Mouse (Mus musculus) CH12.LX (cell line): Measurements from ENCODE around the gene Eif4a3.

Experiments used
- CTCF ChIP-seq, 2 experiments: IDR thresholded peaks in 1 of 2; conservative IDR thresholded peaks in 1 of 2; 2 replicates each; pipeline ENCODE4 v1.5.1; 2011 to 2012; ENCODE audit warnings: low read depth in 2 of 2, low read length in 2 of 2, improper control_type of control experiment in 1 of 2, inconsistent platforms in 1 of 2, mild to moderate bottlenecking in 1 of 2, moderate library complexity in 1 of 2
- JUND ChIP-seq: conservative IDR thresholded peaks from 2 replicates; pipeline ENCODE4 v1.6.1; 2011; ENCODE audit warnings: low read depth, low read length, improper control_type of control experiment
- MAX ChIP-seq: IDR thresholded peaks from 2 replicates; pipeline ENCODE4 v1.6.1; 2011; ENCODE audit warnings: low read length, improper control_type of control experiment
- MAZ ChIP-seq: IDR thresholded peaks from 2 replicates; pipeline ENCODE4 v1.6.1; 2012; ENCODE audit warnings: low read depth, mild to moderate bottlenecking, inconsistent platforms, low read length, improper control_type of control experiment, moderate library complexity
- MXI1 ChIP-seq: IDR thresholded peaks from 2 replicates; pipeline ENCODE4 v1.6.1; 2011; ENCODE audit warnings: mild to moderate bottlenecking, low read depth, low read length, improper control_type of control experiment
- POLR2A ChIP-seq: IDR thresholded peaks from 2 replicates; pipeline ENCODE4 v1.6.1; 2011; ENCODE audit warnings: low read depth, mild to moderate bottlenecking, improper control_type of control experiment, low read length
- RAD21 ChIP-seq: IDR thresholded peaks from 2 replicates; pipeline ENCODE4 v1.6.1; 2011; ENCODE audit warnings: low read depth, mild to moderate bottlenecking, low read length, improper control_type of control experiment, moderate library complexity
- RCOR1 ChIP-seq: conservative IDR thresholded peaks from 2 replicates; pipeline ENCODE4 v1.6.1; 2012; ENCODE audit warnings: low read depth, mild to moderate bottlenecking, inconsistent platforms, low read length, improper control_type of control experiment
- SIN3A ChIP-seq: IDR thresholded peaks from 2 replicates; pipeline ENCODE4 v1.6.1; 2012; ENCODE audit warnings: low read length, improper control_type of control experiment, inconsistent platforms
- TBP ChIP-seq: conservative IDR thresholded peaks from 2 replicates; pipeline ENCODE4 v1.6.1; 2011; ENCODE audit warnings: low read depth, low read length, improper control_type of control experiment
- USF2 ChIP-seq: conservative IDR thresholded peaks from 2 replicates; pipeline ENCODE4 v1.6.1; 2011; ENCODE audit warnings: low read depth, low read length, improper control_type of control experiment

DNA sequence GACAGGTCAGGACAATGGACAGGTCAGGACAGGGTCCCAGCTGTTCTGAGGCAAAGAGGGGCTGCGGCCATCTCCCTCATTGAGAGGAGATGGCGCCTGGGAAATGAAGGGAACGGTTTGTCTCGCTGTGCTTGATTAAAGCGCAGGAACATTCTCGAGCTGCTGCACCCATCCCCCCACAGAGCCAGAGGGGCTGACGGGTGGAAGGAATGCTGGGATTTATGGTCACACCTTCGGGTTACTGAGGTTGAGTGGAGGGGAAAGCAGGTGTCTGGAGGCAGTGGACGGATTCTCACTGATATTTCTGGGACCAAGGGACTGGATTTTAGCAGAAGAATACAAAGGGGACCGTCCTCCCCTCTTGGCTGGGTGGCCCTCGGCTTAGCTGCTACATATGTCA is 8.0 kb upstream of the Eif4a3 start:
- TF ChIP-seq USF2, result no peak
- no peak for TF ChIP-seq POLR2A
- TF ChIP-seq SIN3A, result no peak
- TF ChIP-seq JUND, result no peak
- no peak for TF ChIP-seq RAD21
- TF ChIP-seq MXI1, result no peak
- TF ChIP-seq TBP, result no peak
- TF ChIP-seq MAX, result no peak
- TF ChIP-seq MAZ, result no peak
- TF ChIP-seq CTCF (conservative IDR thresholded peaks at IDR 0.05 in 1 of 2, IDR thresholded peaks at IDR 0.05 in 1 of 2; ENCODE audit: low read depth in 2 of 2, low read length in 2 of 2), result no peak
- TF ChIP-seq RCOR1, result no peak
